Mouse (Mus musculus): ENCODE data around the gene Insl3. TPM values are rescaled to one million over a fixed set of nuclear protein-coding genes. Genes with fewer than 3 reads are reported as not detected.

The Insl3 gene
- polyA plus RNA-seq, 1 experiment: 0.36 TPM

GRCm38 (mm10) chr8:71666855-71667254 lies 22.2 kb upstream of the Insl3 start:
- peaks cover 22% of the 10 kb centered on the region for H3K4me1 ChIP-seq (ENCODE audit: control insufficient read depth)
- H3K27me3 ChIP-seq (ENCODE audit: control insufficient read depth): peaks cover 71% of the 10 kb centered on the region
- no peak overlapping the region for H3K4me3 ChIP-seq (replicated peaks)
- H3K9me3 ChIP-seq (ENCODE audit: control insufficient read depth, low read length): no peaks in the 10 kb centered on the region
- TF ChIP-seq GATA1 (IDR thresholded peaks at IDR 0.05; ENCODE audit: low read length): no peak
- TF ChIP-seq TAL1 (IDR thresholded peaks at IDR 0.05; ENCODE audit: low read length): no peak
- H3K36me3 ChIP-seq (ENCODE audit: control insufficient read depth): no peaks in the 10 kb centered on the region

DNA sequence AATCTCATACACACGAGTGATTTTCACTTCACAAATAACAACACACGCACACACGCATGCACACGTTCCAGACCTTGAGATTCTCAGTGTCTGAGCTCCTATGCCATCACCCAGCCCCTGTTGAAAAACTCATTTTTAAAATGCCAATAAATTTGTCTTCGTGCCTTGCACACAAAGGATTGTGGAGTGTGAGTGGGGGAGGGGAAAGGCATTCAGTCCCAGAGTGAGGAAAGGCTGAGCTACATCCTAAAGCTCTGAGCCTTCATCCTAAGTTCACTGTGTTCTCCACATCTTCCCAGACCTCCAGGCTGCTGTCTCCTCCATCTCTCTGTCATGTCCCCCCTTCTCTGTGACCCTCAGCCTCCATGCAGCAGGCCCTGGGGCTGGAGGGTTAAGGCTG lies 21.8 kb upstream of the Insl3 start:
- H3K4me3 ChIP-seq (replicated peaks): no peak overlapping the region
- peaks cover 23% of the 10 kb centered on the region for H3K4me1 ChIP-seq (ENCODE audit: control insufficient read depth)
- peaks cover 71% of the 10 kb centered on the region for H3K27me3 ChIP-seq (ENCODE audit: control insufficient read depth)
- no peak for TF ChIP-seq TAL1 (IDR thresholded peaks at IDR 0.05; ENCODE audit: low read length)
- no peak for TF ChIP-seq GATA1 (IDR thresholded peaks at IDR 0.05; ENCODE audit: low read length)
- no peaks in the 10 kb centered on the region for H3K36me3 ChIP-seq (ENCODE audit: control insufficient read depth)
- H3K9me3 ChIP-seq (ENCODE audit: control insufficient read depth, low read length): no peaks in the 10 kb centered on the region

DNA sequence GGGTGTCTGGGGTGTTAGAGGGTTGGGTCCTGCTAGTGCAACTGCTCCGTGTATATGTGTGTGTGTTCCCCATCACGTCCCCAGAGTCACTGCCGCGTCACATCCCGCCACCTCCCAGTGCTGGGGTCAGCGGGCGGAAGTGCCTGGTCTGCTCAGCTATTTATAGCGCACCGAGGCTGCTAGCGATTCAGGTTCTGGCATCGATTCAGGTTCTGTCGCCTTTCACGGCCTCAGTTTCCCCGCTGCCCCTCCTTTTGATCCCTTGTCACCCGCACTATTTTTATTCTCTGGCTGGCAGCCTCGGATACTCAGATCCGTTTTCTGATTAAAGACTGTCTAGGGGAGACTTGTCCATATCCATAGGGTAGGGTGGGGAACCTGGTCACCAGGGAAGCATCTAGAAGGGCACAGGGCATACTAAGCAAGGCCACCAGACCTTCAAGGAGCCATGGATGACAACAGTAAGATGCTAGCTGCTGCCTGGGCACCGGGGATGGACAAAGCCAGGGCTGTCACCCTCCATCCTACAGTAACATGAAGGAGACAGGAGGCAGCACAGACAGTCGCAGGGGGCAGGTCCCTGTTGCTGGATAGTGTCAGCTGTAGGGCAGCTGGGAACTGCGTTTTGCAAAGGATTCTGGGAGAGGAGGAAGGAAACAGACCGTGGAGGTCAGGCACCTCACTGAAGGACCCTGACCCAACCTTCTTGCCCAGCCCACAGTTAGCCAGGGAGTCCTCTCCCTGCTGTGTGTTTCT lies 20.6 kb upstream of the Insl3 start:
- Histone ChIP-seq H3K4me1 (ENCODE audit: control insufficient read depth) (peaks cover 23% of the 10 kb centered on the region), H3K27me3 (ENCODE audit: control insufficient read depth) (peaks cover 64% of the 10 kb centered on the region), H3K36me3 (ENCODE audit: control insufficient read depth) (no peaks in the 10 kb centered on the region), H3K9me3 (ENCODE audit: control insufficient read depth, low read length) (no peaks in the 10 kb centered on the region), H3K4me3 (replicated peaks) (no peak overlapping the region)
- no peak for TF ChIP-seq GATA1 (IDR thresholded peaks at IDR 0.05; ENCODE audit: low read length)
- TF ChIP-seq TAL1 (IDR thresholded peaks at IDR 0.05; ENCODE audit: low read length): no peak

- Histone ChIP-seq H3K4me3 (replicated peaks) (no peak overlapping the region), H3K9me3 (ENCODE audit: control insufficient read depth, low read length) (no peaks in the 10 kb centered on the region), H3K4me1 (ENCODE audit: control insufficient read depth) (peaks cover 23% of the 10 kb centered on the region), H3K27me3 (ENCODE audit: control insufficient read depth) (peaks cover 60% of the 10 kb centered on the region), H3K36me3 (ENCODE audit: control insufficient read depth) (no peaks in the 10 kb centered on the region)
- TF ChIP-seq TAL1 (IDR thresholded peaks at IDR 0.05; ENCODE audit: low read length) (no peak), GATA1 (IDR thresholded peaks at IDR 0.05; ENCODE audit: low read length) (no peak)
Observed at GRCm38 (mm10) chr8:71670198-71670597, 18.8 kb upstream of the Insl3 start.

GRCm38 (mm10) chr8:71670621-71671548 lies 18.1 kb upstream of the Insl3 start:
- Histone ChIP-seq H3K36me3 (ENCODE audit: control insufficient read depth) (no peaks in the 10 kb centered on the region), H3K27me3 (ENCODE audit: control insufficient read depth) (peaks cover 57% of the 10 kb centered on the region), H3K4me3 (replicated peaks) (peak overlapping the region; percentile 59), H3K4me1 (ENCODE audit: control insufficient read depth) (peaks cover 23% of the 10 kb centered on the region), H3K9me3 (ENCODE audit: control insufficient read depth, low read length) (no peaks in the 10 kb centered on the region)
- TF ChIP-seq GATA1 (IDR thresholded peaks at IDR 0.05; ENCODE audit: low read length): no peak
- TF ChIP-seq TAL1 (IDR thresholded peaks at IDR 0.05; ENCODE audit: low read length): no peak

DNA sequence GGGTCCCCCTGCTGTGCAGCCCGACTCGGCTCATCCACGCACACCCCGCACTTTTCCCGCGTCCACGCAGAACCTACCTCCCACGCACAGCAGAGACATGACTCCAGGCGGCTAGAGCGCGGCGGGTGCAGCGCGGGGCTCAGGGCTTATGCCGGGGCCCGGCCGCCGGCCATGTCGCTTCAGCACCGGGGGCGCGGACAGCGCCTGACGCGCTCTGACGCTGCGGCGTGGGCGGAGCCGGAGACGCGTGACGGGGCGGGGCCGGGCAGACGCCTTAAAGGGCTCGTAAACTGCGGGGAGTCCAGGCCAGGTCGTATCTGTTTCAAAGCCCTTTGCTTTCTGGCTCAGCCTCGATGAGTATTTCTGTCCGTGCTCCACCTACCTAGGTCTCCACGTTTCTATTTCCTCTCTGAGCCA lies 17.5 kb upstream of the Insl3 start, which contains the start of gene Unc13a:
Gene Unc13a (minus strand): TSS at position 209 of the 417 bp plus-strand sequence.
- TF ChIP-seq TAL1 (IDR thresholded peaks at IDR 0.05; ENCODE audit: low read length) (no peak), GATA1 (IDR thresholded peaks at IDR 0.05; ENCODE audit: low read length) (no peak)
- Histone ChIP-seq H3K9me3 (ENCODE audit: control insufficient read depth, low read length) (no peaks in the 10 kb centered on the region), H3K36me3 (ENCODE audit: control insufficient read depth) (no peaks in the 10 kb centered on the region), H3K4me1 (ENCODE audit: control insufficient read depth) (peaks cover 25% of the 10 kb centered on the region), H3K4me3 (replicated peaks) (peak within 1 kb of the TSS; percentile 59), H3K27me3 (ENCODE audit: control insufficient read depth) (peaks cover 50% of the 10 kb centered on the region)

DNA sequence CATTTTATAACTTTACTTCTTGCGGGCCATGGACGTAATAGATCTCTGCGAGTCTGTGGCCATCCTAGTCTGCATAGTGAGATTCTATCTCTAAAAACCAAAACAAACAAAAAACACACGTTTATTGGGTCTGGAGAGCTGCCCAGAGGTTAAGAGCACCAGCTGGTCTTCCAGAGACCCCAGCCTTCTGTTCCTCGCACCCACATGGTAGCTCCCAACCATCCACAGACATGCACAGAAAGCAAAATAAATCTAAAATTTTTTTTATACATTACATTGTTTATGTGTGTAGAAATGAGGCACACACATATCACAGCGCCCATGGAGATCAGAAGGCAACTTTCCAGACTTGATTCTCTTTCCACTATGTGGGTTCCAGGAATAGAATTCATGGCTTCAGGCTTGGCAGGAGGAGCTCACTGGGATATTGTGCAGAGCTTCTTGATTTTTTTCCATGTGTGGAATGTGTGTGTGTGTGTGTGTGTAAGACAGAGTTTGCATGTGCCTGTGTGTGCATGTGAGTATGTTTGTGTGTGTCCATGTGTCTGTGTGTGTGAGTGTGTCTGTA lies 16.8 kb upstream of the Insl3 start:
- no peaks in the 10 kb centered on the region for H3K36me3 ChIP-seq (ENCODE audit: control insufficient read depth)
- no peaks in the 10 kb centered on the region for H3K9me3 ChIP-seq (ENCODE audit: control insufficient read depth, low read length)
- peak overlapping the region; percentile 59 for H3K4me3 ChIP-seq (replicated peaks)
- peaks cover 31% of the 10 kb centered on the region for H3K4me1 ChIP-seq (ENCODE audit: control insufficient read depth)
- peaks cover 43% of the 10 kb centered on the region for H3K27me3 ChIP-seq (ENCODE audit: control insufficient read depth)
- no peak for TF ChIP-seq GATA1 (IDR thresholded peaks at IDR 0.05; ENCODE audit: low read length)
- TF ChIP-seq TAL1 (IDR thresholded peaks at IDR 0.05; ENCODE audit: low read length): no peak

DNA sequence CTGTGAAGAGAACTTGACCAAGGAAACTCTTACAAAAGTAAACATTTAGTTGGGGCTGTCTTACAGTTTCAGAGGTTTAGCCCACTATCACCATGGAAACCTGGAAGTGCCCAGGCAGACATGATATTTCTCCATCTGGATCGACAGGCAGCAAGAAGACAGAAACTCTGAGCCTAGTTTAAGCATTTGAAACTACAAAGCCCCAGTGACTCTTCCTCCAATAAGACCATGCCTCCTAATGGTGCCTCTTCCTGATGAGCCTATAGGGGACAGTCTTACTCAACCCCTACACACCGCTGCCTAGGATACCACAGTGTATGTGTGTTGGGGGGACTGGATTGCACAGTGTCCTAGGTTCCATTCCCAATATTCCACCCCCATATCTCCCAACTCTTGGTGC lies 14.9 kb upstream of the Insl3 start:
- Histone ChIP-seq H3K9me3 (ENCODE audit: control insufficient read depth, low read length) (peaks cover 4% of the 10 kb centered on the region), H3K4me3 (replicated peaks) (no peak overlapping the region), H3K4me1 (ENCODE audit: control insufficient read depth) (peaks cover 39% of the 10 kb centered on the region), H3K36me3 (ENCODE audit: control insufficient read depth) (peaks cover 2% of the 10 kb centered on the region), H3K27me3 (ENCODE audit: control insufficient read depth) (peaks cover 27% of the 10 kb centered on the region)
- TF ChIP-seq GATA1 (IDR thresholded peaks at IDR 0.05; ENCODE audit: low read length) (no peak), TAL1 (IDR thresholded peaks at IDR 0.05; ENCODE audit: low read length) (no peak)
